Mouse (Mus musculus): ENCODE measurements around the gene 2010300C02Rik.

The 2010300C02Rik gene

DNA sequence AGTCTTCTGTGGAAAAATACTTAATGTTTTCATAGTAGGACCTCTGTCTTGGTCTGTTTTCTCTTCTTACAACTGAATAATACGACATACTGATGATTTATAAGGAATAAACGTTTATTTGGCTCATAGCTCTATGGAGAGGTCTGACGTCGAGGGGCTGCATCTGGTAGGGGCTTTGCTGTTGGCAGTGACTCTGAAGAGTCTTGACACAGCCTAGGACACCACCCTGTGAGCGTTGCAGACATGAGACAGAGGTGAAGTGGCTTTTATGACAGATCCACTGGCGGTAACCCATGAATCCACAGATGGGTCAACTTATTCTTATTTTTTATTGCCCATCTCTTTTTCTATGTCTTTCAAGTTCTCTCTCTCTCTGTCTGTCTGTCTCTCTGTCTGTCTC, 52.5 kb downstream of the 2010300C02Rik start:
- no peak for DNase-seq (ENCODE audit: low read depth, low spot score)

DNA sequence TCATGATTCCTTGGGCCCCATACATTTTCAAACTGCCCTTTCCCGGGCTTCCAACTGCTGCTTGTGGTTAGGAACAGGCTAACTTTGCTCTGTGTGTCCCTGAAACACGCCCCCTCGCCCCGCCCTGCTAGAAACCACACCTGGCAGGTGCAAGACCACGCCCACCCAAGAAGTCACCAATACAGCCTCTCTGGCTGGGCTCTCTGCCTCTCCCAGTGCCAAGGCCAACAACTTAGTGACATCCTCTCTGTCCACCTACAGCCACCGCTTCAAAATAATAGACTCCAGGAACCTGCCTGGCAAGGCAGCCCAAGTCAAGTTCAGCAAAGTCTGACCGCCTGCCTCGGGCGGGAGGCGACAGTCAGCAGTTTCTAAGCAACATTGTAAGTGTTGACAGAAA, 53.3 kb downstream of the 2010300C02Rik start:
- DNase-seq (ENCODE audit: low read depth, low spot score), result peak; percentile 32

DNA sequence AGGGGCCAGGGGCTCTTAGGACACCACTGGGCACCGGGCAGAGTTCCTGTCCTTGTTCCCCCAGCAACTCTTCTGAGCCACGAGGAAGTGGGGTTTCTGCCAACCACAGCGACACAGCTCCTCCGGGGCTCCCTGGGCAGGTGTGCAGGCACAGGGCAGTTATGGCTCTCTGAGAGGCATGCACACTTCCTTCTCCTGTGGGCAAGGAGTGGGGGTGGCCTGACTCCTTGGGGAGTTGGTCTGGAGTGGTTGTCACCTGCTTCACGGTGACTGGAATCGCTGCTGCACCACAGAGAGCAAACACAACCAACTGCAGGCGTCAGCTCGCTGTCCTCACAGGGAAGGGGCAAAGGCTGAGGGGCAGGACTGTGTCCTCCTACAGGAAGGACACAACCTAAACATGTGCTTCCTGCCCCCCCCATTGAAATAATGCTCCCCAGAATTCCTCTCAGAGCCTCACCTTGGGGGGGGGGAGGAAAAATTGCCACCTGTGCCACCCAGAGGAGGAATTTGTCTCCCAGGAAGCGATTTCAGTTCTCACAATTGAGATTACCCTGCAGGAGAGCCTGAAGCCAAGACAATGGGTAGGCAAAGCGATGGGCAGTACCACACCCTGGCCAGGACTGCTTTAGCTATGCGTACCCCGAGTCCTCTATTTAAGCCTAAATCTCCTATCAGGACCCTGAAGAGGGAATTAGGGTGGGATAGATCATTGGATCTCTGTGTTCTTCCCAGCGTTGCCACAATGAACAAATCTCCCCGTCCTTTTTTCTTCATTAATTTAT, 54.2 kb downstream of the 2010300C02Rik start:
- DNase-seq (ENCODE audit: low read depth, low spot score), result no peak

DNA sequence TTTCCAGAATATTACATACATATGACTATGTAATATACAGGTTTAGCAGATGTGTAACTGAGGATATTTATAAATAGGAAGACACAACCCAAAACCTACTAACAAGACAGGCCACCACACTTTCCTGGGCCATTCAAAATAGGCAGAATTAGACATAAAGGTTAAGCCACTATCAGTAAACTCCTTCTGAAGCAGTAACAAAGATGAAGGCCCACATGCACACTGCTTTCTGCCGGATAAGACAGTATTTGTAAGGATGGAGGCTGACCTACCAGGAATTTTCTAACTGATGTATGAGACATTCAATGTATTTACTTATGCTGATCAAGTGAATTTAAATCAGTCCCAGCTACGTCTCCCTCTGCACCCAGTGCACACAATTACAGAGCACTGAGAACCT, 55.4 kb downstream of the 2010300C02Rik start:
- no peak for DNase-seq (ENCODE audit: low read depth, low spot score)

DNA sequence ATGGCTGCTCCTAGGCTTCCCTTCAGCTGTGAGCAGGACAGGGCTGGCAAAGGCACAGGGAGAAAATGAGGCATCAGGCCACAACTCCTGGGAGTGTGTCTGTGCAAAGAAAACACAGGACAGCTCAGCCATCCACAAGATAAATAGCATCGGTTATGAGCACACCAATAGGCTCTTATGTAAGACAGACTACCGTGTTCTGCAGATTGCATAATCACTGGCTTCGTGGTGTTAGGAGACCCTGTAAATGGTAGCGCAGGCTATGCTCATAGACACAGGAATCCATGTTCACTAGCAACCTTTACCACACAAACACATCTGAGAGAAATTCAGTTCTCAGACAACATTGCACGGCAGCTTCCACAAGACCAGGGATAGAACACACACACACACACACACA, 56.3 kb downstream of the 2010300C02Rik start:
- DNase-seq (ENCODE audit: low read depth, low spot score), result no peak

DNA sequence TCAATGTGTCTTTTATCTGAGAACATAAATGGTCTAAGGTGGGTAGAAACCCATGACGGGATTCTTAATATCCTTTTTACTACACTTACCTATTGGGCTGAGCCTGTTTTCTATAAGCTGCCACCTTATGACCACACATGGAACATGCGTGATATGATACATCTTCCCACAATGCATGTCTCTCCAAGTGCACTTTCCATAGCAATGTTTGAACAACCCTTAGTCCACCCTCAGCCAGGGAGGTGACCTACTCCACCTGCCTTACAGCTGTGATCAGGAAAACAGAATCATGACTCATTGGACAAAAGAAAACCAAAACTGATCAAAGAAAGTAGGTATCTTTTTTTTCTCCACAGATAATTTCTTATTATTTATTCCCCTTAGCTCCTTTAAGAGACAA, 63.9 kb downstream of the 2010300C02Rik start:
- DNase-seq (ENCODE audit: low read depth, low spot score), result no peak

DNA sequence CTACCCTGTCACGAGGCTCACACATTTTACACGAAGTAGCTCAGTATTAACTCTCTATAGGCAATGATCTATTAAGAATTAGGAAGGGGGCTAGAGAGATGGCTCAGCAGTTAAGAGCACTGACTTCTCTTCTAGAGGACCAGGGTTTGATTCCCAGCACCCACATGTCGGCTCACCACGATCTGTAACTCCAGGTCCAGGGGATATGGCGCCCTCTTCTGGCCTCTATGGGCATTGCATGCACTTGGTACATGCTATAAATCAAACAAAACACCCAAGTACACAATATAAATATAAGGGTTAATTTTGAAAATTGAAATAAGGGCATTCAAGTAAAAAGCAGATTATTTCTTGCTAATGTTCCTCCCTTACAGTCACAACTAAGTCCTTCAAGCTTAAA, 65.9 kb downstream of the 2010300C02Rik start:
- DNase-seq (ENCODE audit: low read depth, low spot score), result no peak

DNA sequence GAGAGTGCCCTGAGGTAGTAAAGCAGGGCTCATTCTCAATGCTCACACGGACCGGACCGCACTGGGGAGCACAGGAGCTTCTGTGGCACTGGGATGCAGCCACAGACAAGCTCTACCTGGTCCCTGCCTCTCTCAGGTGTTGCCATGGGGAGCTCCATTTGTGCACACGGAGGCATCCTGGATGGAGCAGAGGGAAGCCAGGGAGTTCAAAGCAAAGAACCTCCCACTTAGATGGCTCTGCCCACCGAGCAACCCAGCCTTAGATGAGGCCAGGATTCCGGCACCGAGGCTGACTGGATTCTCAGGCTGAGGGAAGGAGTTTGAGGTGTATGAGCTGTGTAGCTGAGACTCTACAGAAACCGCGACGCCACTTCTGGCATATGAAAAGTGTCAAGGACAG, 72.8 kb downstream of the 2010300C02Rik start:
- DNase-seq (ENCODE audit: low read depth, low spot score), result no peak

DNA sequence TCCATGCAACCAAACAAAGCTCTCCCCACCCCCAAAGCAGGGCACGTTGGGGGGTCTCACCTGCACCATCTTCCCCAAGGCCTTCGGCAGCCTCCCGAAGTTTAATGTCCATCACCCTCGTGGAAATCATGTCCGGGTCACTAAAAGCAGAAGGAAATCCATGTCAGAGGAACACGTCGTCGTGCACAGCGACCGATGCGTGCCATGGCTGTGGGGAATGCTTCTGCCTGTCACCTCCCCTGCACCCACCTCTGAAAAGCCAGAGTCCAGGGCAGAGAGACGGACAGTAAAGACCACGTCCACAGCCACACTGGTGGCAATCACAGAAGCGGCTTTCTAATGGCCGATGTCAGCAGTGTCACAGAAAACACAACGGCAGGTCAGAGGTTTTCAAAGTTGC, 75.4 kb downstream of the 2010300C02Rik start:
- DNase-seq (ENCODE audit: low read depth, low spot score), result no peak

DNA sequence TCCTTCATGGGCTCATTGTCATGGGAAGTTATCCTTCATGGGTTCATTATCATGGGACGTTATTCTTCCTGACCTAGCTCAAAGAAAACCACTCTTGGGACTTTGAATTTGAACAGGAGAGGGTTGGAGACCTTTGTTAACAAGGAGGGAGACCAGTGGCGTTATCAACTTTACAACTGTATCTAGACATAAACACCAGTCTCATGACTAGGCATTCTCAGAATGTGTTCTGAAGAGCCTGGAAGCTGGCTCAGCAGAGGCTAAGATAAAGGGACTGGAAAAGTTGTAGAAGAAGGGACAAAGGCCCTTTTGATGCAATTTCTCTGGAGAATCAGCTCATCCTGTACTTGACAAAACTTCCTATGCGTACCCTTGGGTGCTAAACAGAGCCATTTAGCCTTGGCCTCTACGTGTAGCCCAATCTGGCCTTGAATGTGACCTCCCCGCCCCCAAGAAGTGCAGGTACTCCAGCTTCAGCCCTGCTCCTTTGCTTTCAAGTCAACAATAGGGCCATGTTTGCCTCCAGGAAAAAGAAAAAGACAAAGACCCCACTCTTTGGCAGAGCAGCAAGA, 76.0 kb downstream of the 2010300C02Rik start:
- peak; percentile 61 for DNase-seq (ENCODE audit: low read depth, low spot score)

DNA sequence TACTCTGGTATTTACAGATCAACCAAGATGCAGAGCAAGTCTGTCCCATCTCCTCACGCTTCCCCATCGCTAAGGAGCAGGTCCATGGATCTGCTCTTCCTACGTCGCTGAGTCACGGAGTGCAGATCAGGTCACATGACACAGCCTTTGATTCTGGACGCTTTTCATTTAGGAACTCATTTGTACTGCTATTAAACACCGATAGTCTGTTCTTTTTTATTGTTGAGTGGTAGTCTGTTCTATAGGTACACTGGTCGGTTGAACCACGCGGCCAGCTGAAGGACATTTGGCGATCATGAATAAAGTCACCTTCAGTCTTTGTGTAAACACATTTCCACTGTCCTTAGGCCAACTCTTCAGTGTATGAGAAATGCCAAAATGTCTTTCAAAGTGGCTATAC, 78.5 kb downstream of the 2010300C02Rik start:
- DNase-seq (ENCODE audit: low read depth, low spot score), result peak; percentile 76

DNA sequence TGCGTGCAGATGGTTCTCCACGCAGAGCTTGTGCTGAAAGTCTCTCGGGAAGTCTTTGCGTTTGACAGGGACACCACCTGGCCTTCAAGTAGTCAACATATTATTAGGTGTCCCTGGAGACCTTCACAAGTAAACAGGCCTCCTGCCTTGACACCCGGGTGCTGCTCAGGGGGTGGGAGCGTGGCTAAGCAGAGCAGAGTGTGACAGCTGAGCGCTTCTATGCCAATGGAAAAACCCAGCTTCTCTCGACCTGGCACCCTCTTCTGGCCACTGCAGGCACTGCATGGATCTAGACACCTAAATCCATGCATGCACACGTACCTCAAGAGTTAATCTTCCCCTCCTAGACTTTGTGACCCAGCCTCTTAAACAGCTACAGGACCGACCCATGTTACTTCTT, 80.8 kb downstream of the 2010300C02Rik start:
- peak; percentile 88 for DNase-seq (ENCODE audit: low read depth, low spot score)

DNA sequence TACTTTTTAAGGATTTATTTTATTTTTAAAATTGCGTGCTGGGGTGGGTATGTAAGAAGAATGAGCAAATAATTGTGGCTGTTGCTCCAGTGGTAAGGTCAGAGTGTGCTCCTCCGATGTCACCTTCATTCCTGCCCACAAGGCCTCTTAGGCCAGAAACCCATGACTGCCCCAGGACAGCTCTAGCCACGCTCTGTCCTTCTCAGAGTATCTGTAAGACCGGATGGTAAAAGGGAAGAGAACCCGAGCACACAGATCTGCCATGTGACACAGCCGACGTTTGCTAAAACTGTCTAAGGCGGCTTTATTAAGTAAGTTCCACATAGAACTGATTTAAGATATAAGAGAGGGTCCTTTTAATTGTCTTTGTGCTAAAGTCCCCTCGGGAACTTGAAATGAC, 81.3 kb downstream of the 2010300C02Rik start:
- no peak for DNase-seq (ENCODE audit: low read depth, low spot score)

DNA sequence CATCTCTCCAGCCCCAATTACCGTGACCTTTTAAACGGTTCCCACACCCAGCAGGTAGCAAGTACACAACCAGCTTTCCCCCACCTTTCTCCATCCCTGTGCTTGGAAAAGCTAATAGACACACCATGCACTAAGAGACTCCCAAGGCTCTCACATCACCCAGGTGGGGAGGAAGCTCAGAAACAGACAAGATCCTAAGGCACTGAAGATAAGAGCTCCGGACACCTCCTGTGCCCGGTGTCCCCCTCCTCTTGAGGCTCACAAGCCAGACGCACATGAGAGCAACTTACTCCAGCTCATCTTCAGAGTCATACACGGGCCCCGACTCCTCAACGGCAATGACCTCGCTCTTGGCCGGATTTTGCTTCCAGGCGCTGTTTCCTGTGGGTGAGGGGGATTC, 82.3 kb downstream of the 2010300C02Rik start:
- no peak for DNase-seq (ENCODE audit: low read depth, low spot score)

DNA sequence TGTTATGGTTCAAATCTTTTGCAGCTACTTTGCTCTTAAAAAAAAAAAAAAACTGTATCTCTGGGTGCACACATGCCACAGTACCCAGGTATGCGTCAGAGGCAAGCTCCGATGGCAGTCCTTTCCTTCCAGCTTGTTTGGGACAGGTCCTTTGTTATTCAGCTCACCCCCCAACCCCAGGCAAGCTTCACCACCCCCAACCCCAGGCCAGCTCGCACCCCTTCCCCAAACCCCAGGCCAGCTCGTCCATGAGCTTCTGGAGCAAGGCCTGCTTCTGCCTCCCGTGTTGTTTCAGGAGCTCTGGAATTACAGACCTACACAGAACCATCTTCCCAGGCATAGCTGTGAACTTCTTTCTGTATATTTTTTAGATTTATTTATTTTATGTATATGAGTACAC, 83.1 kb downstream of the 2010300C02Rik start:
- no peak for DNase-seq (ENCODE audit: low read depth, low spot score)

DNA sequence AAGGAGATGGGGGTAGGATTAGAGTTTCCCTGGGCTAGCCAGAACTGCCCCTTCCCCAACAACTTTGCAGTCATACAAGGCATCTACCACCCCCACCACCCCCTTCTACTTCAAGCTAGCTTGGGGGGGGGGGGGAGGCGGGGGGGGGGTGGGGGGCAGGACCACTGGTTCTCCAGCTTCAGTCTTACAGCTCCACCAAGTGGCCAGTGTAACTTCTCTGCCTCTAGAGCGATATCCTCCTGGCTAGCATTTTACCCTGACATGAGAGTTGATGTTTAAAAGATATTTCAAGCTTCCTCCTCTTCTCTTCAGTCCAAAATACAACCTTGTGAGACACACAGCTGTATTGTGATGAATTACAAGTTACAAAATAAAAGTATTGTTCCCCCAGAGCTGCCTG, 83.7 kb downstream of the 2010300C02Rik start:
- DNase-seq (ENCODE audit: low read depth, low spot score), result peak; percentile 60

DNA sequence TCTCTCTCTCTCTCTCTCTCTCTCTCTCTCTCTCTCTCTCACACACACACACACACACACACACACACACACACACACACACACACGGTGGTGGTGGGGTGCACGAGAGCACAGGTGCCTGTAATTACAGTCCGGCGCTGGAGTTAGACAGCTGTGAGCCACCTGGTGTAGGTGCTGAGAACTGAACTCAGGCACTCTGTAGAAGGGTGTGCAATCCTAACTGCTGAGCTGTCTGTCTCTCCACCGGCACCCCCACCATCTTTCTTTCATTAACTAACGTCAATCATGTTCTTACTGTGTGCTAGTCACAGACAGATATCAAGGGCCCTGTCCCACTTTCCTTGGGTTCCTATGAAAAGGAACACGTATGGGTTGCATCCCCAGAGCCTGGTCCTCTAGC, 84.2 kb downstream of the 2010300C02Rik start:
- DNase-seq (ENCODE audit: low read depth, low spot score), result peak; percentile 39

DNA sequence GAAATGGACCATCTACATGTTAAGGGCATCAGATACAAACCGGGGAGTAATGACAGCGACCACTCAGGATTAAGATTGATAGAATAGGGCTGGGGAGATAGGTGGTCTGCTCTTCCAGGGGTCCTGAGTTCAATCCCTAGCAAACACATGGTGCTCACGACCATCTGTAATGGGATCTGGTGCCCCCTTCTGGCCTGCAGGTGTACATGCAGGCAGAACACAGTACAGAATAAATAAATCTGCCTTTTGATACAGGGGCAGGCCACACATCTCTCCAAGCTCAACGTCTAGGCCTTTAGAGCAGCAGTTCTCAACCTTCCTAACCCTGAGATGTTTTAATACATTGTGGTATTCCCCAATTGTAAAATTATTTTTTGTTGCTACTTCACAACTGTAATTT, 85.2 kb downstream of the 2010300C02Rik start:
- DNase-seq (ENCODE audit: low read depth, low spot score), result peak; percentile 61

DNA sequence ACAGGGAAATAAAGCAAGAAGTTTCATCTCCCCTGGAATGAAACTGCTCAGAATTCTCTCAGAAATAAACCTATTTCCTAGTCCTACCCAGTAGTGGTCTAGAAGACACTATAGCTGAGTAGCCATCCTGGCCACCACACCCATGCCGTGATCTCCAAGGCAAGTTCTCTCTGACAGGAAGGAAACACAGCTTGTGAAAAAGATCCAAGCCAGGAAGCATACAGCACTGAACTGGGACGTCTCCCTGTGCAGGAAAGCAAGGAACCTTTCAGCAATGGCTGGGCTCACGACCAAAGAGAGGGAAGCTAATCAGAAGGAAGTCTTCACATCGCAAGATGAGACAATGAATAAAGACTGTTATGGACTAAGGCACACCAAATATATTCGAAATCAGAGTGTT, 86.4 kb downstream of the 2010300C02Rik start:
- no peak for DNase-seq (ENCODE audit: low read depth, low spot score)

DNA sequence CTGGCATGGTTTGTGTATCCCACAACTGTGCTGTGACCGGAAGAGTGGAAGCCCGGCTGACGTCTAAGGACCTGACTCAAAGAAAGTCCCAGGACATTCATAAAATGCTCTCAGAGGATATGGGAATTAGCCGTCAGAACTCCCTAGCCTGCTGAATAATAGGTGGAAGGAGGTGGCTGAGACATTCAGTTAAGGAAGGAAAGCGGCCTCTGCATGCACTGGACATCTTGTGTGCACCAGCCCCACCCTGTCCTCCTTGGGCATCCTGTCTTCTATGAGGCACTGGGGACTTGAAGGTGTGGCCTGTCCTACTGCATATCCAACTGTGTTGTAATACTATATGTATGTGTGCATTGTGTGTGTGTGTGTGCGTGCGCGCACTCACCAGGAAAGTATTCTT, 87.5 kb downstream of the 2010300C02Rik start:
- DNase-seq (ENCODE audit: low read depth, low spot score), result no peak

DNA sequence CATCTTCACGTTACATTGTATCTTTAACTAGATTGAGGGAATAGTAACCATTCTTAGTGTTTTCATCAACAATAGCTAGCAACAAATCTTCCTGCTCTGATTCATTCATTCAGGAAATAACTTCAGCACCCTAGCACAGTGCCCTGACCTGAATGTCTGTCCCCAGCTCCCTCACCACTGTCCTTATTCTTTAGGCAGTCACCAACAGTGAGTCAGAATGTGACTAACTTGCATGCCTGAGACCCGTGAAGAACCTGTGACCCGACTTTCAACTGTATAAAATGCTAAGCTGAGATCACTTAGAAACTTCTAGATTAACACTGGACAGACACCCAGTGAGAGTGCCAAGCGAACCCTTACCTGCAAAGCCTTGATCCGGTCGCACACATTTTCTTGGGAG, 88.4 kb downstream of the 2010300C02Rik start:
- no peak for DNase-seq (ENCODE audit: low read depth, low spot score)

DNA sequence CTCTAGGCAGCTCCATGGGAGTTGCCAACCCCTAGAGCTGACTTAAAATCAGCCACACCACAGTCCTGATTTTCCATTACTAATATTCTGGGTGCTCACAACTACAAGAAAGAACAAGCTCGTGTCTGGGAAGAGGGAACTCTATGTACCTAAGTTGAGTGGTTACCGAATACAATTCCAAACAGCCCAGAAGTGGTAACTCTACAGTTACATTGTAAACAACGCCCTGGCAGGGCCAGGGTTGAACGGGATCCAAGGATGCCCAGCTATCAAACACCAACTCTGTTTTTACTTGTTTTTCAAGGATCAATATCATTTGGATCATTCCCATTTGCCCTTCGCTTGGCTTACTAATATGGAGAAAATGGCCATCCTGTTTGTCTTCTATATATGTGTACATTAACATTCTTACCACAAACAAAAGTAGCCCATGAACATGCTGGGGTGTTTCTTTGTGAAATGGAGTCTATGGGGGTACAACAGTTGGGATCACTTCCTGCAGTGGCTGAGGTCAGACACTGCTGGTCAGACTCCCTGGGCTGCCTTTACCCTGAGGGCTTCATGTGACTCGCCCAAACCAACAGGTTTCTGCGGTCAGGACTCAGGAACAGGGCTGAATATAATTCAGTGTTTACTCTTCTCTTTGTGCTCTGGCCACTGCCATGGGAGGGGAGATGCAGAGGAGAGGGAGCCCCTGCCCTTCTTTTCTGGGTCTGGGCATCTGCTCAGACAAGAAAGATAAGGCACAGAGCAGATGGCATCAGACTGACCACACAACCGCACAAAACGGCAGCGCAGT, 89.3 kb downstream of the 2010300C02Rik start:
- no peak for DNase-seq (ENCODE audit: low read depth, low spot score)

DNA sequence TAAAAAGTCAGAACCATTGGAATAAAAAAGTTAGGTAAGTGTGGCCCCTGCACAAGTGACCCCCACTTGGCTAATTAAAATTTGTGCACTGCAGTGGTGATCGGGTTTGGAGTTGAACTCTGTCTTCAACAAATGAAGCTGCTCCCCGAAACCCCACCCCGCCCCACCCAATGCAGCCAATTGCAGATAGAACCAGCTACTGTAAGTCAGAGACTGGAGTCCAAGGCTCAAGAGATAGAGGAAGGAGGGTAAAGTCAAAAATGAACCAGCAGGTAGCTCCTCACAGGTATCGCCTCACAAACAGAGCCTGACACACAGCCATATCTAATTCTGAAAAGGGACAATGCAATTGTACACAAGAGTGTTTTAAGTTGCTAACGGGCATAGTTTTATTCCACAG, 90.0 kb downstream of the 2010300C02Rik start:
- no peak for DNase-seq (ENCODE audit: low read depth, low spot score)
